In the genomic region with DNA sequence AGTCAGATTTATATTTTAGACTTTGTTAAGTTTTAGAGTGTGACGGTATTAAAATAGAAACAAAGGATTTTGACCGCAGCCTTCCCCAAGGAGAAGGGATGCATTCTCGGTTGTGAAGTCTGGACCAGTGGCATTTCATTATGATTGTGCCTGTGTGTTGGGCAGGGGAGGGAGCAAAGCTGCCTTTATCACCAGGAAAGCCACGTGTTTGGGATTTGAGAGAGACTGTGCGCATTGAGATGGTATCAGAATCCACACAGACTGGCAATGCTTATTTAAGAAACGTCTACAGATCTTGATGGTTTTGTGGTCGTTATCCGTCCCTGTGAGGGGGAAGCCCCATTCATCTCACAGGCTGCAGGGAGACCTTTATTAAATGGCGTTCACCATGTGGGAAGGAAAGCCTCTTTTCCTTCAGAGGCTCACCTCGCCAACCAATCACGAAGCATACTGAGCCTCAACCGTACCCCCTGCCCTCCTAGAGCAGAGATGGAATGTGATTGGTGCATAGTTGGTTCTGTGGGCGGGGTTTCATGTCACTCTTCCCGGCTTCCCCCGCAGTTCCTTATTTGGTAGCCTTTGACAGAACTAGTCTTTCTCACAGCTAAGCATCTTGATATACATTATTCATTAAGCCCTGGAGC, we compare ENCODE assay signal across 8 mouse cellular contexts.
DNase-seq lines count a peak whose midpoint lies in the region; ATAC-seq and TF ChIP-seq lines count a peak whose summit lies in the region.

No protein-coding gene starts in this region.

- H3K4me2 ChIP-seq in stomach, embryonic 14.5 days (replicated peaks; ENCODE audit: low read depth, low read length), result peak overlapping the region; percentile 33

- no peaks in the 10 kb centered on the region for H3K9me3 ChIP-seq in hindbrain, embryonic 10.5 days
- H3K9me3 ChIP-seq in midbrain, embryonic 10.5 days (replicated peaks), result no peaks in the 10 kb centered on the region
- no peaks in the 10 kb centered on the region for H3K9me3 ChIP-seq in stomach, embryonic 14.5 days (ENCODE audit: control insufficient read depth, low read depth, low read length)

- 23% methylated on average over 15 of the region's 15 CpGs for WGBS in spleen, adult 2 months
- WGBS in hindbrain, embryonic 10.5 days, result 36% methylated on average over 15 of the region's 15 CpGs
- 38% methylated on average over 15 of the region's 15 CpGs for WGBS in midbrain, embryonic 10.5 days
- WGBS in stomach, embryonic 14.5 days, result 28% methylated on average over 15 of the region's 15 CpGs

- H3K27ac ChIP-seq in spleen, adult 2 months (ENCODE audit: insufficient read depth, low read length), result no peak overlapping the region
- peak overlapping the region; percentile 77 for H3K27ac ChIP-seq in hindbrain, embryonic 10.5 days
- peak overlapping the region; percentile 78 for H3K27ac ChIP-seq in midbrain, embryonic 10.5 days (replicated peaks)
- no peak overlapping the region for H3K27ac ChIP-seq in stomach, embryonic 14.5 days (ENCODE audit: low read length)

- peak; percentile 82; the same call in 1 of the 2 replicates for ATAC-seq in stomach, embryonic 14.5 days (ENCODE audit: insufficient number of reproducible peaks, insufficient read depth, low FRiP score, low read depth)

- no peaks in the 10 kb centered on the region for H3K27me3 ChIP-seq in spleen, adult 2 months (ENCODE audit: control insufficient read depth, insufficient read depth, low read length)
- H3K27me3 ChIP-seq in hindbrain, embryonic 10.5 days (ENCODE audit: insufficient read depth, poor library complexity, severe bottlenecking), result no peaks in the 10 kb centered on the region
- no peaks in the 10 kb centered on the region for H3K27me3 ChIP-seq in midbrain, embryonic 10.5 days (ENCODE audit: low read depth, poor library complexity, severe bottlenecking)
- no peaks in the 10 kb centered on the region for H3K27me3 ChIP-seq in stomach, embryonic 14.5 days (ENCODE audit: control insufficient read depth, insufficient read depth, low read length)

- intact Hi-C loops in left cerebral cortex, postnatal 10 days (cut with DNase I), result loop anchor here (2.0 to 10.0 kb wide), 2 partner anchors 92 to 438 kb away; no protein-coding TSS in a partner anchor

- DNase-seq in spleen, adult 2 months (ENCODE audit: low read depth in 1 of 2, low spot score in 2 of 2), result peak in 1 of 2 experiments; percentile 20
- no peak for DNase-seq in spleen, adult 12 weeks (ENCODE audit: low spot score)
- peak; percentile 40 for DNase-seq in embryo, embryonic 9.5 days (ENCODE audit: extremely low spot score)
- DNase-seq in hindbrain, embryonic 10.5 days (ENCODE audit: low spot score), result peak; percentile 73
- DNase-seq in left cerebral cortex, postnatal 10 days (ENCODE audit: extremely low spot score in 1 of 2, low spot score in 2 of 2), result peak; percentile 83 to 92
- DNase-seq in midbrain, embryonic 10.5 days (ENCODE audit: low spot score), result peak; percentile 71
- DNase-seq in urinary bladder, postnatal 10 days (ENCODE audit: low spot score), result no peak

- no peak for TF ChIP-seq POLR2A in spleen, adult 2 months (IDR thresholded peaks at IDR 0.05; ENCODE audit: low read depth, low read length)

- TF ChIP-seq CTCF in spleen, adult 2 months (IDR thresholded peaks at IDR 0.05; ENCODE audit: extremely low read depth, insufficient read depth, insufficient read length, insufficient replicate concordance), result no peak

- peaks cover 2% of the 10 kb centered on the region; the same call in 1 of the 2 replicates for H3K4me1 ChIP-seq in spleen, adult 2 months (ENCODE audit: control insufficient read depth, insufficient read depth, insufficient read length)
- peaks cover 8% of the 10 kb centered on the region for H3K4me1 ChIP-seq in hindbrain, embryonic 10.5 days (replicated peaks)
- peaks cover 11% of the 10 kb centered on the region for H3K4me1 ChIP-seq in midbrain, embryonic 10.5 days
- 0 out of 2 replicates have a peak, but pooled peaks cover 3% of the 10 kb centered on the region for H3K4me1 ChIP-seq in stomach, embryonic 14.5 days (ENCODE audit: control insufficient read depth, insufficient read depth, low read length)

- H3K4me3 ChIP-seq in spleen, adult 2 months (ENCODE audit: extremely low read depth, insufficient read depth, insufficient read length), result peak overlapping the region; percentile 6; the same call in 1 of the 2 replicates
- H3K4me3 ChIP-seq in hindbrain, embryonic 10.5 days, result peak overlapping the region; percentile 28; the same call in 1 of the 2 replicates
- H3K4me3 ChIP-seq in midbrain, embryonic 10.5 days, result peak overlapping the region; percentile 35
- 0 out of 2 replicates have a peak overlapping the region, but pooled peaks have one; percentile 9 for H3K4me3 ChIP-seq in stomach, embryonic 14.5 days (ENCODE audit: low read depth, low read length)

- no peaks in the 10 kb centered on the region for H3K36me3 ChIP-seq in spleen, adult 2 months (ENCODE audit: control insufficient read depth, insufficient read depth, low read length)
- H3K36me3 ChIP-seq in hindbrain, embryonic 10.5 days, result no peaks in the 10 kb centered on the region
- H3K36me3 ChIP-seq in midbrain, embryonic 10.5 days, result no peaks in the 10 kb centered on the region
- no peaks in the 10 kb centered on the region for H3K36me3 ChIP-seq in stomach, embryonic 14.5 days (ENCODE audit: control insufficient read depth, insufficient read depth, low read length)

- H3K9ac ChIP-seq in stomach, embryonic 14.5 days (replicated peaks; ENCODE audit: low read depth, low read length), result no peak overlapping the region

Comparison
In these comparisons a context has a peak if more than half of its experiments do, and no peak if none do; other contexts are left out.
1. DNase-seq: peak in embryo, embryonic 9.5 days (single experiment), hindbrain, embryonic 10.5 days (single experiment), left cerebral cortex, postnatal 10 days (2 of 2) and midbrain, embryonic 10.5 days (single experiment); none in spleen, adult 12 weeks (single experiment) and urinary bladder, postnatal 10 days (single experiment).
2. H3K27ac ChIP-seq: peak in hindbrain, embryonic 10.5 days (single experiment) and midbrain, embryonic 10.5 days (single experiment); none in spleen, adult 2 months (single experiment) and stomach, embryonic 14.5 days (single experiment).
3. Peak in every context shown above with its lines, with median percentiles within 50 percentile points of each other: H3K4me3 ChIP-seq.